Mouse (Mus musculus): ENCODE data around the gene Tubg1. TPM values are rescaled to one million over a fixed set of nuclear protein-coding genes. Genes with fewer than 3 reads are reported as not detected.

The Tubg1 gene
- polyA plus RNA-seq, 1 experiment from 2014 or later: 79.6 TPM

DNA sequence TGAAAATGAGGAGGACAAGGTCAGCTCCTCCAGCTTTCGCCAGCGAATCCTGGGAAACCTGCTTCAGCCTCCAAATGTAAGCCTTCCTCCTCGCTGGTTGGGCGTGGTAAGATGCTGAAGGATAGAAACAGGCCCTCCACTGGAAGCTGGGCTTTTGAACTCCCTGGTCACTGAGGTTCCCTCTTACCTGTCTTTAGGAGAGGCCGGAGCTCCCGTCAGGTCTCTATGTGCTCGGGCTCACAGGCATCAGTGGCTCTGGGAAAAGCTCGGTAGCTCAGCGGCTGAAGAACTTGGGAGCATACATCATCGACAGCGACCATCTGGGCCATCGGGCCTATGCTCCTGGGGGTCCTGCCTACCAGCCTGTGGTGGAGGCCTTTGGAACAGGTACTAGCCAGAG lies 34.9 kb upstream of the Tubg1 start:
- Histone ChIP-seq H3K36me3 (peaks cover 23% of the 10 kb centered on the region), H3K9me3 (no peaks in the 10 kb centered on the region), H3K4me2 (no peak overlapping the region), H3K27me3 (peaks cover 15% of the 10 kb centered on the region), H3K4me3 (no peak overlapping the region), H3K4me1 (replicated peaks) (peaks cover 51% of the 10 kb centered on the region), H3K9ac (no peak overlapping the region), H3K27ac (no peak overlapping the region)
- ATAC-seq (ENCODE audit: low FRiP score): no peak
- WGBS: 95% methylated on average over 12 of the region's 12 CpGs

DNA sequence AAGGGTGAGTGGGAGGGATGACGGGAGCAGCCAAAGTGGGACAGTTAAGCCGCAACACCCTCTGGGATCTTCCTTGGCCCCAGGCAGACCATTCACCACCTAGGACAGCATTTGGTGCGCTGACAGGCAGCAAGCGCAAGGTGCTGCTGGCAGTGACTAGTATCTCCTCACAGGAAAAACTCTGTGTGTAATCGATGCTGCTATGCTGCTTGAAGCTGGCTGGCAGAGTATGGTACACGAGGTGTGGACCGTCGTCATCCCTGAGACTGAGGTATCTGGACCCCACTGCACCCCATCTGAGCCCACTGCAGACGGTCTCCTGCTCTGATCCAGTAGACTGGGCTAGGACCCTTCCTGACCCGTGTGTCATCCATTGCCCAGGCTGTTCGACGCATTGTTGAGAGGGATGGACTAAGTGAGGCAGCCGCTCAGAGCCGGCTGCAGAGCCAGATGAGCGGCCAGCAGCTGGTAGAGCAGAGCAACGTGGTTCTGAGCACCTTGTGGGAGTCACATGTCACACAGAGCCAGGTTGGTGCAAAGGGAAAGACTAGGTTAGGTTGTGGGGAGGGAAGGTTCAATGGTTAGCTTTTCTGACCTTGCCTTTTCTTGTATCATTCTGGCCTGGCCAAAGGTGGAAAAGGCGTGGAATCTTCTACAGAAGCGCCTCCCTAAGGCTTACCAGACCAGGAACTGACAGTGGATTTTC lies 34.0 kb upstream of the Tubg1 start:
- Histone ChIP-seq H3K27ac (peak overlapping the region; percentile 93; the same call in 1 of the 2 replicates), H3K36me3 (peaks cover 33% of the 10 kb centered on the region), H3K4me3 (no peak overlapping the region), H3K4me2 (peak overlapping the region; percentile 98), H3K9ac (peak overlapping the region; percentile 98), H3K27me3 (peaks cover 5% of the 10 kb centered on the region), H3K4me1 (replicated peaks) (peaks cover 49% of the 10 kb centered on the region), H3K9me3 (no peaks in the 10 kb centered on the region)
- 92% methylated on average over 18 of the region's 18 CpGs for WGBS
- no peak for ATAC-seq (ENCODE audit: low FRiP score)

DNA sequence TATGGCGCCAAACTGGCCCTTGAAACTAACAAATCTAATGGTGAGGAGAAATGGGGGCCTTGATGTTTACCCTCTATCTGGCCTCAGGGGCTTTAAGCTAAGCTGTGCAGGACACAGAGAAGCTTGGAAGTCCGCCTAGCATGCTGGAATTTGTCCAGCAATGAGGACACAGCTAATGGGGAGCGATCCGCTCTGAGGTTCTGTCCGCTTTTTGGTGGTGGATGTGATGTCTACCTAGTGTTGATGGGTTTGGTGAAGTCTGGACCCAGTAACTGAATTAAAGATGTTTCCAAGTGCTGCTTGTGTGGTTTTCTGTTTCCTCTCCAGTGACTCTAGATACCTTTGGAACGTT lies 33.4 kb upstream of the Tubg1 start:
- ATAC-seq (ENCODE audit: low FRiP score): no peak
- Histone ChIP-seq H3K4me2 (peak overlapping the region; percentile 98), H3K9me3 (no peaks in the 10 kb centered on the region), H3K4me1 (replicated peaks) (peaks cover 49% of the 10 kb centered on the region), H3K4me3 (peak overlapping the region; percentile 85), H3K27ac (peak overlapping the region; percentile 93), H3K36me3 (peaks cover 38% of the 10 kb centered on the region), H3K27me3 (no peaks in the 10 kb centered on the region; the same call in 1 of the 2 replicates), H3K9ac (peak overlapping the region; percentile 98)
- 86% methylated on average over 6 of the region's 6 CpGs for WGBS

DNA sequence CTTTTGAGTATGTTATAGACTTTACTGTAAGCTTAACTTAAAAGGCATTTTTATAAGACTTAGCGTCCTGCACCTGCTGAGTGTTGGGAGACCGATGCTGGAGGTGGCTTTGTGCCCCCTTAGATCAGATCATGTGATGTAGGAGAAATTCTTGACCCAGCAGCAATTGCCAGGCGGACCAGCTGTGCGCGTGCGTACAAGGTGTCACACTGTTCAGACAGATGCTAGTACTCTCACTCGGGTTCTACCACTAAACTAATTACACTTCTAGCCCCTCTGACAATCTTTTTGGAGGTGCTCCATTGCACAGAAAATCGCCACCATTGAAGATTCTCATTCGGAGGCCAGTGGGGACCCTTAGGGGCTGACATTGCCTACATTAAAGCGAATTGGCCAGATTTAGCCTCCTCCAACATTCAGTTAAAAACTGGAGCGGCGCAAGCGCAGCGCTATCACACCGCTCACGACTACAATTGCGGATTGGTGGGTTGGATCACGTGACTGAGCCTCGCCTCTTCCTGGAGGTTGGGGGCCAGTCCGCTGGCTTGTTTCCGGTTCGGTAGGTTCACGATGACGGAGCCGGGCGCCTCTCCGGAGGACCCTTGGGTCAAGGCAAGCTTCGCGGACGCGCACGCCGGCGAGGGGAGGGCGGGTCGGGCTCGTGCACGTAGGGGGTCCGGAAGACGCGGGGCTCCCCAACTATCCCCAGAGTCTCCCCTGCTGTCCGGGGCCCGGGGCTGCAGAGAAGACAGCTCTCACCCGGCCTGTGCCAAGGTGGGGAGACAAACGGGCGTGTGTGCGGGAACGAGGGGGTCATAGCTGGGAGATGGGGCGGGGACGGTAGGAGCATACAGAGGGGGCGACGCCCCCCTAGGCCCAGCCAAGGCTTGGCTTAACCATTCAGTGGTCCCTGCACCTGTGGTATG lies 32.7 kb upstream of the Tubg1 start, which contains the start of gene Mlx:
Gene Mlx (plus strand): TSS at position 522 of the 926 bp plus-strand sequence.
- H3K27ac ChIP-seq: peak within 1 kb of the TSS; percentile 93
- 1% methylated on average over 52 of the region's 52 CpGs for WGBS
- peak within 1 kb of the TSS; percentile 85 for H3K4me3 ChIP-seq
- peak within 1 kb of the TSS; percentile 98 for H3K4me2 ChIP-seq
- ATAC-seq (ENCODE audit: low FRiP score): peak; percentile 82
- H3K9ac ChIP-seq: peak within 1 kb of the TSS; percentile 98
- no peaks in the 10 kb centered on the region for H3K27me3 ChIP-seq
- peaks cover 45% of the 10 kb centered on the region for H3K36me3 ChIP-seq
- H3K4me1 ChIP-seq (replicated peaks): peaks cover 42% of the 10 kb centered on the region
- H3K9me3 ChIP-seq: no peaks in the 10 kb centered on the region

DNA sequence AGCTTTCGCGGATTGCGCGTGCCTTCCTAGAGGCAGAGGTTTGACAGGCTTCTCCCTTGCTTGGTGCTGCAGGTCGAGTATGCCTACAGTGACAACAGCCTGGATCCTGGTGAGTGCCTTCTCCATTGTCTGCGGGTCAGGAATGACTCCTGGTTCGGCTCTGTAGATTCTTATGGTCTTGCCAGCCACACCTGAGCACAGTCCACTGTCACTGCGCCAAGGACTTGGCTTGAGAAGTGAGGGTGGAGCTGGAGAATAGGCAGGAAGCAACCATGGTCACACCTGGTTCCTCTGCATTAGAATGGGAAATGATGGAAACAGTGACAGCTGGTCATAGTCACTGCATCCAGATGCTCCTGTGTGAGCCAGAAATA lies 32.1 kb upstream of the Tubg1 start:
- H3K9me3 ChIP-seq: no peaks in the 10 kb centered on the region
- WGBS: 9% methylated on average over 8 of the region's 8 CpGs
- H3K36me3 ChIP-seq: peaks cover 52% of the 10 kb centered on the region
- H3K27me3 ChIP-seq: no peaks in the 10 kb centered on the region
- peak overlapping the region; percentile 85 for H3K4me3 ChIP-seq
- peak overlapping the region; percentile 93 for H3K27ac ChIP-seq
- peaks cover 42% of the 10 kb centered on the region for H3K4me1 ChIP-seq (replicated peaks)
- peak overlapping the region; percentile 98 for H3K4me2 ChIP-seq
- peak overlapping the region; percentile 98 for H3K9ac ChIP-seq
- no peak; the same call in 1 of the 2 replicates for ATAC-seq (ENCODE audit: low FRiP score)

DNA sequence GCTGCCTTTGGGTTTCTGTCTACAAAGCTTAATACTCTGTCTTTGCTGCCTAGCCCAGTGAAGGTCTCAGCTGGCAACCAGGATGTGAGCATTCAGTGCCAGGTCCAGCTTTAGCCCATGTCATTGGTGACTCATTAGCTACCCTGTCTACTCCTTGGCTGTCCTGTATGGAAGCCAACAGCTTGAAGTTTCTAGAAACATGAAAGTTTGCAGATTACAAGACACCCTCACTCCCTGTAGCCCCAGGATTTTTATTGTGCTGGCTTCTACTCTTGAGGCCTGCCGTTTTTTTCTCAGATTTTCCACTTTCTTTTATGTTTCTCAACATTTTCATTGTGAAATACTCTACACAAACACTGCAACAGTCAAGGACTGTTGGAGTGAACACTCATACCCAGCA lies 29.8 kb upstream of the Tubg1 start:
- ATAC-seq (ENCODE audit: low FRiP score): no peak
- Histone ChIP-seq H3K9ac (no peak overlapping the region), H3K27ac (no peak overlapping the region), H3K4me2 (no peak overlapping the region), H3K9me3 (no peaks in the 10 kb centered on the region), H3K4me3 (no peak overlapping the region), H3K36me3 (peaks cover 63% of the 10 kb centered on the region), H3K4me1 (replicated peaks) (peaks cover 40% of the 10 kb centered on the region), H3K27me3 (no peaks in the 10 kb centered on the region)
- WGBS: 89% methylated on average over 1 of the region's 1 CpGs

DNA sequence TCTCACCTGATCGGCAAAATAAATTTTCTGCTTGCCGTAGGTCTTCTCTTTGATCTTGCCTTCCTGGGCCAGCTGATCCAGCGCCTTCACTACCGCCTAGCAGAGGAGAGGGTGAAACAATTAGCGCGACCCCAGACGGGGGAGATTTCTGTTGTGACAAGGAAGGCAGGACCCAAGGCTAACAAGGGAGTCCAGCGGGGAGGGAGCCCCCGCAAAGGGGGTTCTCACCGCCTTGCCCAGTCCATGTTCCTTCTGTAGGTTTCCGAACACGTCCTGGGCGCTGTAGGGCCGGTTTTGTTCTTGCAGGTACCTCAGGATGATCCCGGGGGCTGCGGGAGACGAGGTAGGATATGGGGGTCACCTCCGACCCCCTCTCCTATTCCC lies 24.8 kb upstream of the Tubg1 start:
- H3K4me2 ChIP-seq: peak overlapping the region; percentile 90
- no peaks in the 10 kb centered on the region for H3K9me3 ChIP-seq
- peak overlapping the region; percentile 79 for H3K9ac ChIP-seq
- peaks cover 20% of the 10 kb centered on the region for H3K4me1 ChIP-seq (replicated peaks)
- H3K27me3 ChIP-seq: no peaks in the 10 kb centered on the region
- H3K27ac ChIP-seq: peak overlapping the region; percentile 40
- WGBS: under 1% methylated on average over 18 of the region's 18 CpGs
- peak; percentile 71 for ATAC-seq (ENCODE audit: low FRiP score)
- H3K4me3 ChIP-seq: peak overlapping the region; percentile 65
- H3K36me3 ChIP-seq: peaks cover 73% of the 10 kb centered on the region

DNA sequence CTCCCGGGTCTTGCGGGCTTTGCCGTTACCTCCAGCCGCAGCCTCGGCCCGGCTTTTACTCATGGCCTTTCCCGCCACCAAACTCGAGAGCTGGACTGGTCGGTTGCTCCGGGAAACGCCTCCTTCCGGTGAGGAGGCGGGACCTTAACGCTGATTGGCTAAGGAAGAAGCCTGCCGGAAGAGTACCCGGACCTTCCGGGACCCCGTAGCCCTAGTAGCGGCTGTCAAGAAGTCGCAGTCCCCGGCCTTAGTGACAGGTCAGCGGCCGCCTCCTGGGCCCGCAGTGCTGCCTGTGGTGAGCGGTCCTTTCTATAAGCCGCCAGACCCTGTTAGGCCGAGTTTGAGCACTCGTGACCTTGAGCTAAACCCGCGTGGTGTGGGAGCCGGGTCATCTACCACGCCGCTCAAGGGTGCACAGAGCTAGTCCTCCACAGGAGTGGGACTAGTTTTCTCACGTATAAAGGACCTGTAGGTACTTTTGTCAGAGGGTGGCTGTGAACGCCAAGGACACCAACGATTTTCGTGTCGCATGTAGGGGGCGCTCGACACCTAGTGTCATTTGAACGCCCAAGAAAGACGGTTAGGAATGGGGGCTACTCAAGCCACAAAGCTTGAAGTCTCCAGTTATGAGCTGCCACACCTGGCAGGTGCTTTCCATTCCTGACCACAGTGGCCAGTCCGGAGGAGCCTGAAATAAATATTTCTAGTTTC lies 24.3 kb upstream of the Tubg1 start, which contains the start of gene Psmc3ip:
Gene Psmc3ip (minus strand): TSS at position 123 of the 711 bp plus-strand sequence.
- Histone ChIP-seq H3K27me3 (no peaks in the 10 kb centered on the region), H3K9me3 (no peaks in the 10 kb centered on the region), H3K4me2 (peak within 1 kb of the TSS; percentile 90), H3K27ac (peak within 1 kb of the TSS; percentile 91), H3K4me1 (replicated peaks) (peaks cover 20% of the 10 kb centered on the region), H3K36me3 (peaks cover 73% of the 10 kb centered on the region), H3K4me3 (peak within 1 kb of the TSS; percentile 65), H3K9ac (peak within 1 kb of the TSS; percentile 79)
- peak; percentile 97 for ATAC-seq (ENCODE audit: low FRiP score)
- under 1% methylated on average over 43 of the region's 43 CpGs for WGBS

DNA sequence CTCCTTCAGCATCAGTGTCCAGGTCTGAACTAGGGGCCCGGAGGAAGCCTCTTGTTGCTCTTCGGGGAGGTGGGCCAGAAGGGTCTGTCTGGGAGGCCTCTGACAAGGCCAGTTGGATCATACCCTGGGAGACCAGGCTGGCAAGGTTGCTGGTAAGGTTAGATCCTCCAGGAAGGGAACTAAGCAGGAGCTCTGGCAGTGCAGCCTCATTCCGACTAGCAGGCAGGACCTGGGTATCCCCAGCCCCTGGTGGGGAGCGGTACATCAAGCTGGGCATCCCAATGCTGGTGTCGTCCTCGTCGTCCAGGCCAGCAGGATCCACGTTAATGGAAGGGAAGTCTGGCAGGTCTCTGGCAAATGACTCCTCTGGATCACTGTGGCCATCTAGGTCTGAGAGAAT lies 21.5 kb upstream of the Tubg1 start:
- WGBS: 90% methylated on average over 8 of the region's 8 CpGs
- no peak overlapping the region for H3K4me3 ChIP-seq
- no peak overlapping the region for H3K4me2 ChIP-seq
- peaks cover 73% of the 10 kb centered on the region for H3K36me3 ChIP-seq
- no peak overlapping the region for H3K27ac ChIP-seq
- no peaks in the 10 kb centered on the region for H3K9me3 ChIP-seq
- no peak for ATAC-seq (ENCODE audit: low FRiP score)
- no peak overlapping the region for H3K9ac ChIP-seq
- H3K27me3 ChIP-seq: no peaks in the 10 kb centered on the region
- H3K4me1 ChIP-seq (replicated peaks): peaks cover 20% of the 10 kb centered on the region

DNA sequence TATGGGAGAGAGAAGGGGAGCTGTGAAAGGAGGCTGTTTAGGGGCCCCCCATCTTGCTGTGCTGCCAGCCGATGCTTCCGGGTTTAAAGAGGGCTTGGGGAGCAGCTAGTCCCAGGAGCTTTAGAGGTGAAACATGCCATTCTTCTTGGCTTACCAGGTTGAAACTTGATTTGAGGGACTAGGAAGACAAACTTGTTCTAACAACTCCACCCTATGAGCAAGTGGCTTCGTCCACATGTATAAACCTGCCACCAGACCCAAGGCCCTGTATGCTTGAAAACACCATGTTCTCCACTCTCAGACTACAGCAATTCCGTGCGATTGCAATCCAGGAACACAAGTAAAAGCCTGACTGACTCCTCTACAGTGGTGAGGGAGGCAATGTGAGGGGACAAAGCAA lies 16.7 kb upstream of the Tubg1 start:
- Histone ChIP-seq H3K27me3 (no peaks in the 10 kb centered on the region), H3K4me2 (no peak overlapping the region), H3K4me3 (no peak overlapping the region), H3K27ac (no peak overlapping the region), H3K4me1 (replicated peaks) (0 out of 2 replicates have a peak, but pooled peaks cover 2% of the 10 kb centered on the region), H3K36me3 (peaks cover 69% of the 10 kb centered on the region), H3K9me3 (no peaks in the 10 kb centered on the region), H3K9ac (no peak overlapping the region)
- ATAC-seq (ENCODE audit: low FRiP score): no peak
- WGBS: 95% methylated on average over 5 of the region's 5 CpGs

DNA sequence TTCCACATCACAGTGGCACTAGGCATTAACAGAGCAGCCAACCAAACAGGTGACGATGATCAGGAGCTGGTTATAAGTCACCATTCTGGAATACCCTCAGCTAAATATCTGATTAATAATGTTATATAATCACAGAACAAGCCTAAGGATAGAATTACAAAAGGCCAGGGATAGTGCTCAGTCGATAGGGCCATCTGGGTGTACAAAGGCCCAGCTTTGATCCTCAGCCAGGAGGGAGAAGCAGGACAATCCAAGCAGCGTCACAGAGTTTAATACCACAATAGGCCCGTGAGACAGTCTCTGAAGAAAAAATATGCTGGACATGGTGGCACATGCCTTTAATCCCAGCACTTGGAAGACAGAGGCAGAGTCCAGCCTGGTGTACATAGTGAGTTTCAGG lies 10.4 kb upstream of the Tubg1 start:
- no peak overlapping the region for H3K4me3 ChIP-seq
- WGBS: 72% methylated on average over 4 of the region's 4 CpGs
- no peak overlapping the region for H3K9ac ChIP-seq
- H3K27ac ChIP-seq: no peak overlapping the region
- no peak for ATAC-seq (ENCODE audit: low FRiP score)
- H3K27me3 ChIP-seq: no peaks in the 10 kb centered on the region
- peaks cover 11% of the 10 kb centered on the region; the same call in 1 of the 2 replicates for H3K36me3 ChIP-seq
- no peak overlapping the region for H3K4me2 ChIP-seq
- H3K4me1 ChIP-seq (replicated peaks): peaks cover 7% of the 10 kb centered on the region; the same call in 1 of the 2 replicates
- H3K9me3 ChIP-seq: 0 out of 2 replicates have a peak, but pooled peaks cover 5% of the 10 kb centered on the region

DNA sequence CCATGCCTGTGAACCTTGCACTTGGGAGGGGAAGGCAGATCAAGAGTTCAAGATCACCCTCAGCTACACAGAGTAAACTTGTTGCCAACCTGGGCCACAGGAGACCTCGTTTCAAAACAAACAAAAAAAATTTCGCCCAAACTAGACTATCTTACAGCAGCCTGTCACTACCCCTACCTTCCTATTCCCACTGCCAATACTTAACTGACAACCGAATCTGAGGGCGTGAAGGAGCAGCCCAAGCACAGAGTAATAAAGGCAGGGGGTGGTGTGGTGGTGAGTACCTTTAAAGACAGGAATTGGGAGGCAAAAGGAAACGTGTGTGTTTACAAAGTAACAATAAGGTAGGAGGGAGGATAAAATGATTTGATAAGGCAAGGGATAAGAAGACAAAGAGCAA lies 9.0 kb upstream of the Tubg1 start:
- Histone ChIP-seq H3K36me3 (peaks cover 5% of the 10 kb centered on the region; the same call in 1 of the 2 replicates), H3K4me3 (no peak overlapping the region), H3K4me1 (replicated peaks) (peaks cover 17% of the 10 kb centered on the region), H3K4me2 (no peak overlapping the region), H3K27ac (no peak overlapping the region), H3K9me3 (0 out of 2 replicates have a peak, but pooled peaks cover 5% of the 10 kb centered on the region), H3K9ac (no peak overlapping the region), H3K27me3 (no peaks in the 10 kb centered on the region)
- 73% methylated on average over 5 of the region's 5 CpGs for WGBS
- no peak for ATAC-seq (ENCODE audit: low FRiP score)
